Mouse (Mus musculus): ENCODE data around the gene Vmn1r17. TPM values are rescaled to one million over a fixed set of nuclear protein-coding genes. Genes with fewer than 3 reads are reported as not detected.
"Not testable (repeated sequence)": the region's sequence is repeated elsewhere in the genome, so short reads cannot be mapped to it uniquely, and the experiment has no call there.

The Vmn1r17 gene
- total RNA-seq (2021) = not detected
- long read RNA-seq, experiment 1 = 0 reads
- long read RNA-seq, experiment 2 = 0 reads

DNA sequence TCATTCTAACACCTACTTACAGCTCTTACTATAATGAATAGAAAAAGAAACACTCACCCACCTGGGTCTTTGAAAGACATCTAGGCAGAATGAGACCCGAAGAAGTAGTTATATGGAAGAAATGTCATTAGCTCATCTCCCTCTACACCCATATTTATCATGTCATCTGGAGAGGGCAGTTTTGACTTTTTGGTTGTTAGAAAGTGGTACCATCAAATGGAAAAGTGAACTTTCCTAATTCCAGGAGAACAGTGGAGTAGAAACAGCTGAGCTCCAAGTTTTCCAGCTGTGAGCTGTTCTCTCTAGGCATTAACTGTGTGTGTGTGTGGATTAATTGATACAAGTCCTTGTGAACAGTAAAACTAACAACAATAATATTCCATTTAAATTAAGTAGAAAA, at the start of gene Vmn1r17:
Vmn1r17 (minus strand) TSS at position 101 of the 400 bp plus-strand sequence.
- DNase-seq (ENCODE audit: low spot score in 2 of 2) = no peak

DNA sequence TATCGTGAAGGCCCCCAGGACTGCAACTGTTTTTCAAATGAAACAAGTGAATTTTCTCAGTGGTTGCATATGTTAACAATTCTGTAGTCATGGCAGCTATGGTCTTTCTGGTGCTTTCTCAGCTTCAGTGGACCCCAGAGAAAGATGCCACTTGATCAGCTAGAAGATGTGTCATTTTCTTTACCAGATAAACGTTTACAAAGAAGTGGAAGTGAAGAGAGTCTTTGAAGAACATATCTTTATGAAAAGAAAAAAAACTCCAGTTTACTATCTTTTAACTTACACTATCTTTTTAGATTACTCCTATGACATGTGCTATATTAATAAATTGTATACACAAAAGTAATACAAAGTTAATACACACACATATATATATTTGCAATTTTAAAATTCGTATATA, 40.0 kb upstream of the Vmn1r17 start, which contains the start of gene Vmn1r19:
Vmn1r19 (plus strand) TSS at position 301 of the 400 bp plus-strand sequence.
- not testable (repeated sequence) for DNase-seq (ENCODE audit: low spot score in 2 of 2)

DNA sequence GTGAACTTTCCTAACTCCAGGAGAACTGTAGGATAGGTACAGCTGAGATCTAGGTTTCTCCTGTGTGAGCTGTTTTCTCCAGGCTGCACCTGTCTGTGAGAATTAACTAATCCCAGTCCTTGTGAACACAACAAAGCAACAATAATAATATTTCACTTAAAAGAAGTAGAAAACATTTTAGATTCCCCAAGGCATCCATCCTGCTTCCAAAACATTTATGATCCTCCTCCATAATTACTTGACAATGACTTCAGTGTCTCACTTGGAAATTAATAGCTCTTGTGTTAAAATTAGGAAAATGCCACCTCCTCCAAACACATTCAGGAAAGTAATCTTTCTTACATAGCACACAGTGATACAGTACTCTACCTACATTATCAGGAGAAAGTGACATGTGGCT, 32.2 kb upstream of the Vmn1r17 start, which contains the start of gene Vmn1r18:
Vmn1r18 (minus strand) TSS at position 101 of the 400 bp plus-strand sequence.
- DNase-seq (ENCODE audit: low spot score in 2 of 2) = no peak

DNA sequence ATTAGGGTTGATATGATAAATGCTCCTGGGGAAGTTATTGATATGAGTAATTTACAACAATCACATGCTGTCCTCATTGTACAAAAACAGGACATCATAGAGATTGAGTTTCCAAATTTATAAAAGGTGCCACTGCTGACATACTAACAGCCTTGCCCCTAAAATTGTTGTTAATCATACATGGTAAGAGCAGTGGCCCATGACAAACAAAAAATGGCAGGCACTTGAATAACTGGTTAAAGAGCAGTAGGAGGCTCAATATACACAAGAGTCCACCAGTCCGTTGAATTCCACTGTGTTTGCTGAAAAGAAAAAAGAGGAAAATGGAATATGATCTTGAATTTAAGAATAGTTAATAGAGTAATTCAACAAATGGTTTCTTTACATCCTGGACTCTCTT, 4.0 kb upstream of the Vmn1r17 start:
- no peak for DNase-seq (ENCODE audit: low spot score in 2 of 2)

DNA sequence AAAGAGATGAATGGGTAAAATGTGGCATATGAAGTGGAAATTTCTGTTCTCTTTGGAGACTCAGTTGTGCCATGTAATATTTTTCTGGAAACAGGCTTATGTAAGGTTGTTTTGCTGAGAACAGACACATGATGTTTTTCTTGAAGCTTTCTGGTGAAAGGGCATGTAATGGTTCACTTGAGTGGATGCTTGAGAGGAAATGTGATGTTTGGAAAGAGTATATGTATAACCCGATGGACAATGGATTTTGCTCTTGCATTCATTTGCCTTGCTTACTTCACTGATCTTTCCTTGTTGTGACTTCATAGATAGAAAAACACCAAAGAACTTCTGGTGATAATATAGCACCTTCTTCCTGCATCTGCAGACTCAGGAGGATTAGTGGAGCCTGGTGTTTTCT, 2.3 kb upstream of the Vmn1r17 start:
- DNase-seq (ENCODE audit: low spot score in 2 of 2) = not testable (repeated sequence)

DNA sequence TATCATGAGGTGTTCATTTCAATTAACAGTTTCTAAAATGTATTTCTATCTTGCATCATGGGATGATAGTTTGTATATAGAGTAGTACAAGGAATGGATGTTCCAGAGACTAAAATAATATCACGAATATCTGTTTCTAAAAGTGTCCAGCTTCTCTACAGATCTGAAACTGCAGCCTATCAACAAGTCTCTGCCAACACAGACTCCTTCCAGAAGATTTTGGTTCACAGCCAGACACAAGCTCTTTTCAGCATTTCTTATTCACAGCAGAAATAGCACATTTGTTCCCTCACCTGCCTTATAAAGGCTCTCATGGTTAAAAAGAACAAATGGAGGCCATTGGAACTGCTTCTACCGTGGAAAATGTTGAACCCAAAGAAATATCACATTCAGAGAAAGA, 6.7 kb downstream of the Vmn1r17 start:
- no peak for DNase-seq (ENCODE audit: low spot score in 2 of 2)

DNA sequence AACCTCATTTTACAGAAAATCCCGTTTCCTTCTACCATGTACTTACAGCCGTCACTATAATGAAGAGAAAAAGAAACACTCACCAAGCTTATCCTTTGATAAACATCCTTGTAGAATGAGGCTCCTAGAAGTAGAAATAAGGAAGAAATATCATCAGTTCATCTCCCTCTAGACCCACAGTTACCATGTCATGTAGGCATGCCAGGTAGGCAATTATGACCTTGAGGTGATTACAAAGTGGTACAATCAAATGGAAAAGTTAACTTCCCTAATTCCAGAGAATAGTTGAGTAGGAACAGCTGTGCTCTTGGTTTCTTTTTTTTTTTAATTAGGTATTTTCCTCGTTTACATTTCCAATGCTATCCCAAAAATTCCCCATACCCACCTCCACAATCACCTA, 34.1 kb downstream of the Vmn1r17 start, which contains the start of gene Vmn1r16:
Vmn1r16 (minus strand) TSS at position 101 of the 400 bp plus-strand sequence.
- DNase-seq (ENCODE audit: low spot score in 2 of 2) = no peak

DNA sequence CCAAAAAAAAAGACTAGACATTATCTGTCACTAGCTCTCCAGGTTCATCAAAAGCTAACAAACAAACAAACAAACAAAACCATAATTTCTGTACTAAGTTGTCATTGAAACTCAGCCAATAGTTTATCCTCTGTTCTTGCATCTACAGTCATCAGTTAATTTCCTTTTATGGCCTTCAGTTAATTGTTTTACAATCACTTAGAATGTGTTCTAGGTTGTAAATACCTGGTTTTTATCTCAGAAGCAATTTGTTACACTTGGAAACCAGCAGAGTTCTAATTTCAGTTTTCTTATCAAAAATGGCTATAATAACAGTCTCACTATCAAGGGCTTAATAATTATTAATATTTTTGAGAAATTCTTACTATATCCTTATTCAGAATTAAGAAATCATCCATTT, 37.4 kb downstream of the Vmn1r17 start:
- no peak for DNase-seq (ENCODE audit: low spot score in 2 of 2)

Other genes with a start within 250 kb of the Vmn1r17 start
- gene Vmn1r11, start 230.3 kb downstream of the Vmn1r17 start, total RNA-seq (2021) = not detected
- gene Vmn1r12, start 206.8 kb downstream of the Vmn1r17 start, total RNA-seq (2021) = not detected
- gene Vmn1r13, start 160.4 kb downstream of the Vmn1r17 start, total RNA-seq (2021) = not detected
- gene Vmn1r14, start 132.0 kb downstream of the Vmn1r17 start, total RNA-seq (2021) = not detected
- not detected for gene Vmn1r15, start 105.8 kb downstream of the Vmn1r17 start, total RNA-seq (2021)
- gene Vmn1r16, start 34.2 kb downstream of the Vmn1r17 start, total RNA-seq (2021) = not detected
- not detected for gene Vmn1r18, start 32.1 kb upstream of the Vmn1r17 start, total RNA-seq (2021)
- gene Vmn1r19, start 40.1 kb upstream of the Vmn1r17 start, total RNA-seq (2021) = not detected
- not detected for gene Vmn1r20, start 65.2 kb upstream of the Vmn1r17 start, total RNA-seq (2021)
- 10 to 100 TPM; 89.7 to 90.4 TPM for gene Ppm1k, start 171.7 kb upstream of the Vmn1r17 start, total RNA-seq (2021)
- 10 to 100 TPM; 12.7 to 16.4 TPM for gene Herc6, start 217.3 kb upstream of the Vmn1r17 start, total RNA-seq (2021)